Mouse (Mus musculus) bone marrow, adult 2 months (tissue): ENCODE data around the gene Olfr957.

Source experiments
- CTCF ChIP-seq: fragments of 200-500 bp; IDR thresholded peaks from 2 replicates; pipeline ENCODE4 v1.5.1; 2011; ENCODE audit warnings: low read length, control low read depth; ENCODE audit not compliant: control insufficient read depth, insufficient read depth
- POLR2A ChIP-seq: fragments of 200-500 bp; IDR thresholded peaks from 2 replicates; pipeline ENCODE4 v1.6.1; 2011; ENCODE audit warnings: low read depth, mild to moderate bottlenecking, control low read depth, low read length, borderline replicate concordance; ENCODE audit not compliant: control insufficient read depth

GRCm38 (mm10) chr9:39493895-39494294 lies 21.7 kb downstream of the Olfr957 start, which contains the start of gene Olfr44:
- no peak for TF ChIP-seq CTCF
- no peak for TF ChIP-seq POLR2A
